Mouse (Mus musculus): ENCODE measurements around the gene Trpc4.

- TF ChIP-seq CTCF (IDR thresholded peaks at IDR 0.05; ENCODE audit: extremely low read depth, insufficient read depth, low read length) (peak; percentile 38; the same call in 1 of the 2 replicates), POLR2A (IDR thresholded peaks at IDR 0.05; ENCODE audit: extremely low read depth, insufficient read depth, low read length) (no peak)
Observed at GRCm38 (mm10) chr3:54314055-54314454, 158.2 kb downstream of the Trpc4 start.
